ENCODE assay signal across 10 mouse cellular contexts in the genomic region with DNA sequence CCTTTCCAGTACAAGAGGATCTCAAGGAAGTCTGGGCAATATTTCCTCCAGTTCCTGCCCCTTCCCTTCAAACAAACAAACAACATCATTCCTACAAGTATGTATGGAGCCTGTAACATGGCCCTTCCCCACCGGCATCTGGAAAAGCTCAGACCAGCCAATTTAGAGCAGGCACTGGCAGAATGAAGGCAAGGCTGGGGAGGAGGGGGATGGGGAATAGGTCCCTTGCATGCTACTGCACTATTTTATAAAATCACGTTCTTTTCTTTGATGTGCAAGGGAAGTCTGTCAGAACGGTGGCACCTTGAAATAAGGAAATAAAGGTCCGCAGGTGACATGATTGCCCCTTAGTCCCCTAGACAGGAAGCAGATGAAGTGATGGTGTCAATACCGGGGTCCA. TPM values are rescaled to one million over a fixed set of nuclear protein-coding genes. Genes with fewer than 3 reads are reported as not detected.
A peak's percentile ranks its signal among the peaks of the same experiment; 100 is the strongest.
DNase-seq lines count a peak whose midpoint lies in the region; ATAC-seq and TF ChIP-seq lines count a peak whose summit lies in the region.
"Had no signal": no experiment of that assay in that cellular context is flagged by ENCODE, and none has a peak within 500 bp of the region (broad histone marks: within the 10 kb centered on the region; RNA-seq: fewer than 3 reads in every experiment).

No protein-coding gene starts in this region.

- no peak for DNase-seq in gastrocnemius, adult 2 months
- no peak for DNase-seq in gastrocnemius, postnatal 4 days (ENCODE audit: low spot score in 2 of 2)
- DNase-seq in lung, embryonic 14.5 days = peak; percentile 43
- DNase-seq in lung, postnatal 25 days (ENCODE audit: low spot score) = no peak
- DNase-seq in limb, embryonic 10.5 days (ENCODE audit: low spot score) = peak; percentile 82
- DNase-seq in testis, postnatal 14 days (ENCODE audit: low spot score) = no peak
- DNase-seq in gastrocnemius, adult 18-20 months (ENCODE audit: low spot score) = no peak
- DNase-seq in c-Kit-positive CD71-positive TER-119-positive erythroid progenitor cells, embryonic 14.5 days (ENCODE audit: low spot score) = no peak

- peak overlapping the region; percentile 24; the same call in 1 of the 2 replicates for H3K27ac ChIP-seq in gastrocnemius, adult 2 months
- no peak overlapping the region for H3K27ac ChIP-seq in lung, embryonic 14.5 days (ENCODE audit: low read depth)
- H3K27ac ChIP-seq in limb, embryonic 10.5 days = peak overlapping the region; percentile 96
- H3K27ac ChIP-seq: liver, embryonic 13.5 days; midbrain, embryonic 13.5 days had no signal

- H3K36me3 ChIP-seq in lung, embryonic 14.5 days (ENCODE audit: insufficient read depth) = no peaks in the 10 kb centered on the region
- H3K36me3 ChIP-seq in limb, embryonic 10.5 days = no peaks in the 10 kb centered on the region
- H3K36me3 ChIP-seq: liver, embryonic 13.5 days; midbrain, embryonic 13.5 days had no signal

- peaks cover 6% of the 10 kb centered on the region; the same call in 1 of the 2 replicates for H3K4me1 ChIP-seq in lung, embryonic 14.5 days (ENCODE audit: insufficient read depth)
- H3K4me1 ChIP-seq in limb, embryonic 10.5 days = peaks cover 68% of the 10 kb centered on the region
- H3K4me1 ChIP-seq: liver, embryonic 13.5 days had no signal

- ATAC-seq in lung, embryonic 14.5 days (ENCODE audit: insufficient read depth) = no peak

- peak overlapping the region; percentile 68; the same call in 1 of the 2 replicates for H3K4me2 ChIP-seq in lung, embryonic 14.5 days

- WGBS in lung, embryonic 14.5 days = 30% methylated on average over 5 of the region's 5 CpGs
- 16% methylated on average over 5 of the region's 5 CpGs for WGBS in limb, embryonic 10.5 days

- H3K9me3 ChIP-seq in lung, embryonic 14.5 days (ENCODE audit: low read depth, low read length) = no peaks in the 10 kb centered on the region
- H3K9me3 ChIP-seq in limb, embryonic 10.5 days (replicated peaks) = no peaks in the 10 kb centered on the region
- H3K9me3 ChIP-seq: liver, embryonic 13.5 days; midbrain, embryonic 13.5 days had no signal

- H3K9ac ChIP-seq in lung, embryonic 14.5 days = no peak overlapping the region
- H3K9ac ChIP-seq: liver, embryonic 13.5 days had no signal

- no peak overlapping the region for H3K4me3 ChIP-seq in gastrocnemius, adult 2 months
- H3K4me3 ChIP-seq in lung, embryonic 14.5 days (ENCODE audit: low read depth, low read length) = no peak overlapping the region
- peak overlapping the region; percentile 97 for H3K4me3 ChIP-seq in limb, embryonic 10.5 days

- no peak for TF ChIP-seq CTCF in gastrocnemius, adult 2 months (IDR thresholded peaks at IDR 0.05)
- no peak for TF ChIP-seq CTCF in lung, embryonic 14.5 days (IDR thresholded peaks at IDR 0.05; ENCODE audit: low read depth)

- intact Hi-C loops in gastrocnemius, adult 2 months (cut with DNase I) = loop anchor here (5.0 kb wide), 1 partner anchor 112 kb away; no protein-coding TSS in a partner anchor

- H3K27me3 ChIP-seq in lung, embryonic 14.5 days (ENCODE audit: insufficient read depth, low read length) = peaks cover 28% of the 10 kb centered on the region; the same call in 1 of the 2 replicates
- H3K27me3 ChIP-seq in limb, embryonic 10.5 days (ENCODE audit: low read depth, poor library complexity, severe bottlenecking) = peaks cover 16% of the 10 kb centered on the region; the same call in 1 of the 2 replicates

RNA-seq across cellular contexts. Expression of a gene that starts 0.9 kb away (rescaled TPM):
- total RNA-seq in gastrocnemius, adult 2 months (2021) = 10 to 100 TPM in 1 of 2 experiments, 1 to 10 TPM in 1; 9.2 to 10.9 TPM
- 10 to 100 TPM; 17.0 to 24.0 TPM for total RNA-seq in gastrocnemius, postnatal 4 days (2021)
- polyA plus RNA-seq in lung, embryonic 14.5 days (2014; fragmentation: Nextera tagmentation; extraction: Ambion mirVana) = 32.1 and 37.3 TPM in 2 replicates
- 20.2 and 21.9 TPM in 2 replicates for polyA plus RNA-seq in limb, embryonic 10.5 days (2016; fragmentation: Nextera tagmentation; extraction: Ambion mirVana)
- 1 to 10 TPM; 7.9 to 9.0 TPM for total RNA-seq in gastrocnemius, adult 18-20 months (2021)

Comparison
In these comparisons a context has a peak if more than half of its experiments do, and no peak if none do; other contexts are left out.
1. DNase-seq: peak in lung, embryonic 14.5 days (single experiment) and limb, embryonic 10.5 days (single experiment); none in gastrocnemius, adult 2 months (single experiment), gastrocnemius, postnatal 4 days (0 of 2), lung, postnatal 25 days (single experiment), testis, postnatal 14 days (single experiment), gastrocnemius, adult 18-20 months (single experiment) and c-Kit-positive CD71-positive TER-119-positive erythroid progenitor cells, embryonic 14.5 days (single experiment).